Mouse (Mus musculus) left cerebral cortex, adult 11 months (tissue): ENCODE measurements around the gene BC028528.
"Not testable (repeated sequence)": the region's sequence is repeated elsewhere in the genome, so short reads cannot be mapped to it uniquely, and the experiment has no call there.

Experiments
- DNase-seq: peaks from one replicate; pipeline ENCODE4 v3.0.0; 2022; ENCODE audit warnings: low spot score

The BC028528 gene

DNA sequence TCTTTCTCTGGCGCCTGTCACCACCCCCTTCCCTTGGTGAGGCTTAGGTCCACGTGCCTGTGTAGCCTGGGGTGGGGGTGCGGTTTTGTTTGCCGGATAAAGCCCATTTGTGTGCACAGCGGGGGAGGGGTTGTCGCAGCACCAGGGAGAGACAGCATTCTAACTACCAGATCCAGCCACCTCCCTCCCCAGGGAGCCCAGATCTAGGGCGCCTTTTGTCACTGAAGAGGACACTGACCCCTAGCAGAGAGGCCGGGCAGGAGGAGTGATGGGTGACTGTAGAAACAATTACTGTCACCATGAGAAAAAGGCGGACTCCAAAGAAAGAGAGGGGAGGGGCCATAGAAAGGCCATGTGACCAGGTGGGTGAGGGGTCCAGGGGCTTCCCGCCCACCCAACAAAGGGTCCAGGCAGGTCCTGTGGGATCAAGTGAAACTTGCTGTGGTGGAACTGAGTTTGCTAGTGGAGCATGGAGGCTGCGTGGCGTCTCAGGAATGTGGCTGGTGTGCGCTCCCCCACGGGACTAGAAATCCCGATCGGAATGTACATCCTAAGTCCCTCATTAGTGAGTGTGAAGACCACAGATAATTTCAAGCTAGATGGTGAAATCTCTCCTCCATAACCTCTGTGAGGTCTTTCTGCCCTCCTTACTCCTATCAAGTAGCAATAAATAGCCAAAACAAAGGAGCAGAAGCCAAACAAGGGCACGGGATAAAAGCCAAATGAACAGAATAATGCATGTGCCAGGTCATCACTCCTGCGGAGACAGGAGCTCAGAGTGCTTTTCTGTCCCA, 13.5 kb upstream of the BC028528 start:
- DNase-seq, result peak; percentile 81

DNA sequence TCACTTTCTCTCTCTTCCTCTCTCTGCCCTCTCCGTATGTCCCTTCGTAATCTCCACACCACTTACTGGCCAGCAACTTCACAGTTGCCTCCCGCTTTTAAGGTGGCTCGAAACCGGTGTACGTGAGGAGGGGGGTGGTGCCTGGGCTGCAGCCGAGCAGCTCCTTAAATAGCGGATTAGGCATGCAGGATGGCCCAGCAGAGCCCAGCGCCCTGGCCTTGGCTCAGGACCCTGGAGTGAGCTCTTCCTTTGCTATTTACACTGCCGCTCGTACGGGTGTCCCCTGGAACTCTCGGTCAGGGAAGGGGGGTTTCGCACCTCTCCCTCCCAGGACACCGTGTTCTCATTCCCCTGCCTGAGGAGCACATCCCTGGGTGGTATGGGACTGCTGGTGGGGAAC, 12.8 kb upstream of the BC028528 start, which contains the start of gene Car14:
Gene Car14, minus strand, starts transcription at position 124 of the 400 bp plus-strand sequence.
- no peak for DNase-seq

DNA sequence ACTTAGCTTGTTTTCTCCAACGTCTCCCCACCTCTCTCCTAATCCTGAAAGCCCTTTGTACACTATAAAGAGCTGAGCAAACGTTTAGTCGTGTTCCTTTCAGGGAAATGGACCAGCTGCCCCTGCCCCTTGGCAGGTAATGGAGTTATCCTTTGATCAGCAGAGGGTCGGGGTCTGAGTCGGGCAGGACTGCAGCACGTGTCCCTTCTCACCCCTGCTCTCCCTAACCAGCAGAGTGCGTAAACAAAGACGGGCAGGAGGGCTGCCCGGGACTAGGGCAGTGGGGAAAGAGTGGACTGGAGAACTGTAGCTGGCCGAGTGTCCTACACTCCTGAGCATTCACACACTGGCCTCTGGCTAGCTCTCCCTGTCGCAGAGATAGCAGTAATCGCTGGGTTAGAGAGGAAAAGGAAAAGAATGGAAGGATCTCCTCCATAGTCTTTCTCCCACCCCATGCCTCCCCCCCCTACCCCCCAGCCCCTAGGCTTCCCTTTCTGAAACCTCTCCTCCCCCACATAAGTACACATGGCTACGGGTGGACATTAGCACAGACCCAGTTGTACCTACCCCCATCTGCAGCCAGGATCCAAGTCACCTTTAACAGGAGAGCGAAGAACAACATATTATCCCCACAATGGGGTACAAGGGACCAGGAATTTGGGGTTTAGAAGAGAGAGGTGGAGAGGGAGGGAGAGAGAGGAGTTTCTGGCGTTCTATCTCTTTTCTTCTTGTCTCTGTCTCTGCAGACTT, 12.1 kb upstream of the BC028528 start:
- no peak for DNase-seq

DNA sequence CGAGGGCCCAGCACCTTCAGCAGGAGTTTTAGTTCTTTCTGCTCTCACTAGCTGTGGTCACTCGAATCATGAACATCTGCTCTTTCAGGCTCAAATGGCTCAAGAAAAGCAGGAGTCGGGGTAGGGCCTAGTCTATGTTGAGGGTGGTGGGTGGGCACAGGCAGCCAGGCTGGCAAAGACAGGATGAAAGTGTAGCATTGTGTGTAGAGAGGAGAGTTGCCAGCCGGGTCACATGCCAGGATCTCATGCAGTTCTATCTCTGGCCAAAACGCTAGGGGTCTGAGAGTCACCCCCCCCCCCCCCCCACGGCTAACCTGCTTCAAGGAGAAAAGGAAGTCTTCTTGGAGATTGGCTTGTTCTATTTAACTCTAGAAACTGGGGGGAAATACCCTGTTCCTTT, 10.8 kb upstream of the BC028528 start:
- no peak for DNase-seq

DNA sequence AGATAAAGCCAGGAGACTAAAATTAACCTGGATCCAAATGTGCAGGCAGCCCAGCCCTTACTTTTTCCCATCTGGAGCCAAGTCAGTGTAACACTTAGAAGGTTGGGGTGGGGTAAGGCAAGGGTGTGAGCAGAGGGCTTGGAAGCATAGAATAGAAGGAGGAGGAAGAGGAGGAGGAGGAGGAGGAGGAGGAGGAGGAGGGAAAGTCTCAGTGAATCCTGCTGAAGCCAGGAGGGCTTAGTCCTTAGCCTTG, 10.5 kb upstream of the BC028528 start:
- DNase-seq, result no peak

DNA sequence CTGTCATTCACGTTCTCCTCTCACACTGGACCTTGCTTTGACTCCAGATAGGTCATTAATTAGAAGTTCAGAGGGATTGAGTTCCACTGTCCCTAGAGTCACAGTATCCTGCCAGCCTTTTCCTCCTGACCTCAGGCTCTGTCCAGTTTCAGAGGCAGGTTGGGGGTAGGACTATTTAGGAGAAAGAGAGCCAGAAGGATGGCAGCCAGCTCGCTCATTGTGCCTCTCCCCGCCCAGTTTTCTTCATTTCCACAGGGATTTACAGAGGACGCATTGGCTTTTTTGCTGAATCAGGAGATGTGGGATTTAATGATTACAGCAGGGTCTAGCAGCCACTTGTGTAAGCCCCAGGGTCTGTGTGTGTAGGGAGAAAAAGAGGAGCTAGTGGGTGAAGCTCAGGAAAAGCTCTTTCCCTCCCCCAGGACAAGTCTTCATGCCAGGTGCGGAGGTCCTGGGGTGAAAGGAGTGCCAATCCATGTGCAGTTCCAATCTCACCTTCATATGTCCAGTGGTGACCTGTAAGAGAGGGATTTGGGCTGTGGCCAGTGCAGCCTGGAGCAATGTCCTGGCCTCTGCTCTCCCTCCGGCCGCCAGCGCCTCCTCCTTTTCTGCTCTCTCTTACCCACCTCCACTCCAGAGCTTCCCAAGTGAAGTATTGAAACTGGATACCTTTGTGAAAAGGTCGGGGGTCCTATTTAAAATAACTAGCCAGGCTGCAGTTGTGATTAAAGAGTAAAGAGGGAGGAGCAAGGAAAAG, 10.0 kb upstream of the BC028528 start:
- no peak for DNase-seq

DNA sequence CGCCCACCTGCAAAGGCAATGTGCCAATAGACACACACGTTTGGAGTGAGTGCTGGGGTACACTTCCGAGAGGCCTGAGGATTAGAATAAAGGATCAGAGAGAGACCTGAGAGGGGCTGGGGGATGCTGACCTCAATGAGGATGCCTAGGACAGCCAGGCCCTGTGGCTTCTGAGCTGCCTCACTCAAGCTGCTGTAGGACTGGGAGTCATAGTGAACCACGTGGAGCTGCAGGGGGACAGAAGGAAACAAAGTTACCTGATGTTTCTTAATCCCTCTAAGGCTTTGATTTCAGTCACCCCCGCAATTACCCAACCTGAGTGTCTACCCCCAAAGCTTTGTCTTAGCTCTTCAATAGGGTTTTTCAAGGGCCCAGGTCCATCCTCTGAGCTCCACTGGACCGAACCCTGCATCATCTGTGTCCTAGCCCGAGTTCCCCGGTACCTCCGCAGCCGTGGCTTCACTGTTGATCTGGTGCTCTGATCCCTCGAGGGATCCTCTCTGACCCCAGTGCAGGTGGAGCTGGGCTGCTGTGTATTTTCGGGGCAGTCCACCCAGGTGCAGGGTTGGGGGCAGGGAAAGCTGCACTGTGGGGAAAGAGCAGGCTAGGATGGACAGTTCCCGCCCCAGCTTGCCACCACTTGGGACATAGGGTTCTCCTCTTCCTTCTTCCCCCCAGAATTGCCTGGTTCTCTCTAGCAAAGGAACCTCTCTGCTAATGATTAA, 8.2 kb upstream of the BC028528 start:
- DNase-seq, result no peak

DNA sequence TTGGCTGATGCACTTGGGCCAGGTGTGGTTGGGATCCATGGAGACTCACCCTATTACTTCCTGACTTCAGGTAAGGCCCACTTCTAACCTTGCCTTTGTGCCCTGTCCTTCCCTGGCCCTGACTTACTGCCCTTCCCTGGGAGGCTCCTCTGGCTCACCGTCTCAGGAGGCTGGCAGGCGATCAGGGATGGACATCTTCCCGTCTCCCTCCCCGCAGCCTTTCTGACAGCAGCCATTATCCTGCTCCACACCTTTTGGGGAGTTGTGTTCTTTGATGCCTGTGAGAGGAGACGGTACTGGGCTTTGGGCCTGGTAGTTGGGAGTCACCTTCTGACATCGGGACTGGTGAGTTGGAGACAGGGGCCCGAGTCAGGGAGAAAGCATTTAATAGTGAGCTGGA, 3.7 kb upstream of the BC028528 start:
- DNase-seq, result not testable (repeated sequence)

DNA sequence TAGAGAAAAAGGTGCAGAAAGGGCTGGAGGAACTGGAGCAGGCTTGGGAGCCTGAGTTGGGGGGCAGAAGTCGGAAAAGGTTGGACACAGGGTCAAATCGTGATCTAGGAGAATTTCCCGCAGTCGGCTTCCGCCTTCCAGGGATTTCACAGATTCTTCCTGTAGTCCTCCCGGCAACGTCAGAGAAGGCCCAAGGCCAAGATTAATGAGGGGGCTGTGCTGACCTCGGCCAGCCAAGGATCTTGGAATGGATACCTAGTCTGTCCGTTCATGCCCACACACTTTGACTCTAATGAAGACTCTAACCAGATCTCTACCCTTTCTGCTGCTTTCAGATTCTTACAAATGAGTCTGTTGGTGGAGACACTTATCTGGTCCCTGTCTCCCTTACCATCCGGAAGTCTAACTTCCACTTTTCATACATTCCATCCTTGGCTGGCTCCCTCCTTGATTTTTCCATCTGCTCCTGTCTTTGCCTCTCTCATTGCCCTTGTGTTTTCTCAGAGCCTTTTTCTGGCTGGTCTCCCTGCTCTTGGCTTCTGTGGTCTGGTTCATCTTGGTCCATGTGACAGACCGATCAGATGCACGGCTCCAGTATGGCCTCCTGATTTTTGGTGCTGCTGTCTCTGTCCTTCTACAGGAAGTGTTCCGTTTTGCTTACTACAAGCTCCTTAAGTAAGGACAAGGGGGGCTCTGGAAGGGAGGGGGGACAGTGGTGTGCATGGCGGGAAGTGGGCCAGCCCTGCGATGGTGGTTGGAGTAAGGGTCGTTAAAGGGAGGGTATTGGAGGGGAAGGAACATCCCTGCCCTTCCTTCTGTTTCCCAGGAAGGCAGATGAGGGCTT, 2.7 kb upstream of the BC028528 start:
- no peak for DNase-seq

DNA sequence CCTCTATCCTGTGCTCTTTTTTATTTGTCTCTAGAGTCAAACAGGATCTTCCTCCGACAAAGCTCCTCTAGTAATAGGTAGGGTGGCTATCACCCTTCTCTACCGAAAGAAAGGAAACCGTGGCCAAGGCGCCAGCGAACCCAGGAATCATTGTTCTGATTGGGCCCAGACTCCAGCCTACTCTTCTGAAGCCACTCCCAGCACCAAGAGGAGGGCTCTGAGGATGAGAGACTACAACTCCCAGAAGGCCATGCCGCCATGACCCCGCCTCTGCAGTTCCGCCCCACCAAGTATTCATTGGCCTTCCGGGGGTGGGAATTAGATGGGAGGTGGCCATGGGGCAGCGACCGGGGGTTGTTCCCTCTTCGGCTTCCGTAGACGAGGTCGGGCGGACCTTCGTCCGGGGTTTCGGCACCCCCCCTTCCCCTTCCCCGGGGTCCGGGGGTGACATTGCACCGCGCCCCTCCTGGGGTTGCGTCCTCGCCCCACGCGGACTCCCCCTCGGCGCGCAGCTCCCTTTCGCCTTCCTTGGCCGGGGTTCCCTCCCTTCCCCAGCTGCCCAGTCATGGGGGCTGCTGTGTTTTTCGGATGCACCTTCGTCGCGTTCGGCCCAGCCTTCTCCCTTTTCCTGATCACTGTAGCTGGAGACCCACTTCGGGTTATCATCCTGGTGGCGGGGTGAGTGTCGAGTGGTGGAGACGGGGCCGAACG, 2.0 kb upstream of the BC028528 start, which contains the start of gene Aph1a:
Gene Aph1a, plus strand, starts transcription at position 364 of the 711 bp plus-strand sequence.
- peak; percentile 95 for DNase-seq

DNA sequence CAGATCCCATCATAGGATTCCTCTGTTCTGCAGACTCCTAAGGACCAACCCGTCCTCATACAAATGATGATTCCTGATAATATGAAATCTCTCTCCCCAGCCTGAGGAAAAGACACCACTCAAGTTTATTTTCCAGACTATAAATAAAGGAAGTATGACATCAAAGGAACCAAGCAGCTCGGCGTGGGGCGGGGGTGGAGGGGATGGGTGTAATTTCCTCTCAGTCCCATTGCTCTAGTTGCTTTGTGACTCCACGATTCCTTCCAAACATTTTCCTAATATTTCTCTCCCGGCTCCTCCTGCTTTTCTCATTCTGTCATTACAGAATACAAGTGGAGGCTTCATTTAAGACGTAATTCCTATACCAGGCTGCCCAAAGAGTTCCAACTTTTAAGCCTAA, 1.3 kb upstream of the BC028528 start:
- no peak for DNase-seq

DNA sequence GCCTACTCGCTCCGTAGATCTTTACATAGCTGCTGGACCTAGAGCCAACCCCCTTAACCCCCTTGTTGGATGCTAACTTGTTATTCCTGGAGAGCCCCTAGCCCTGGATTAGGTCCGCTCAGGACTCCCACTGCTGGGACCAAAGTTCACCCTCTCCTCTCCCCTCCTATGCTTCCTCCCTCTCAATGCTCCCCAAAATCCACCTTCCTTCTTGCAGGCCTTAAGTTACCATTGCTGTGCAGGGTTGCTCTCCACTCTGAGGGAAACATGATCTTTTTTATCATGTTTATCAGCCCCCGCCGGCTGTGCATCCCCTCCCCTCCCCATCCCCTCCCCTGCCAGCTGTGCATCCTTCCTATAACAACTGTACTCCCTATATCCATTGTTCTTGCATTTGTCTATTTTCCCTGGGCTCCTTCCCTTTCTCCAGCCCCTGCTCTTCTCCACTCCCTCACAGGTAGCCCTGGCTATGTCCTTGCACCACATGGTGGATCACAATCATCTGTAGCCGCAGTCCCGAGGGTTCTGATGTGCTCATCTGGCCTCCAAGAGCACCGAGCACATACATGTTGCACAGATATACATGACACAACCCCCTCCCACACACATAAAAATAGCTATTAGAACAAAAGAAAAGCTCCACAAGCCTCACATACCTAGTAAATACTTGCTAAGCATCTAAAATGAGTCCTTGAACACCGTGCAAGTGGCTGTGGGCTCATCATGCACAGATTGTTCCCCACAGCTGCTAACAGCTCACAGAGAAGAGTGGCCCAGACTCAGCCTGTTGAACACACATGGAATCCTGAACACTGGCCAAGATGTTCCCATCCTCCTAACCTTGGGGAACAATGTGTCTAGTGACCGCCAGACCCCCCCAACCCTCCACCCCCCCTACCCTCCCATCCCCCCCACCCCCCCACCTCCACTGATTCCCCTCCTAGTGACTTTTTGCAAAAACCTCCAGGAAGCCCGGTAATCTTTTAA, 554 bp upstream of the BC028528 start:
- no peak for DNase-seq

DNA sequence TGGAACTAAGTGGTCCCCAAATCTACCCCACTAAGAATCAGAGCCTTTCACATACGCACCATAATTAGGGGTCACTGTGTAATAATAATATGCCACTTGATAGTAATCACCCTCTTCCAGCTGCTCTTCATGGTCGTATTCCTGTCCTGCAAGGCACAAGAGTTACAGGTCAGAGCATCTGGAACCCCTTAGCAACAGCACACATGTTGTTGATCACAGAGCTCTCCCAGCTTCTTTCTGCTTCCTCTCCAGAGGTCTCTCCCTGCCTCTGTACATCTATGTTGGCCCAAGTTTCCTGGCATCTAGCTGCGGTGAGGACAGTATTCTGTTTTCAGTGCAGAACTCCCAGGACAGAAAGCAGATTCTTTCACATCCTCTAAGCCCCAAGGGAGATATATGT, 2.1 kb downstream of the BC028528 start:
- DNase-seq, result no peak

DNA sequence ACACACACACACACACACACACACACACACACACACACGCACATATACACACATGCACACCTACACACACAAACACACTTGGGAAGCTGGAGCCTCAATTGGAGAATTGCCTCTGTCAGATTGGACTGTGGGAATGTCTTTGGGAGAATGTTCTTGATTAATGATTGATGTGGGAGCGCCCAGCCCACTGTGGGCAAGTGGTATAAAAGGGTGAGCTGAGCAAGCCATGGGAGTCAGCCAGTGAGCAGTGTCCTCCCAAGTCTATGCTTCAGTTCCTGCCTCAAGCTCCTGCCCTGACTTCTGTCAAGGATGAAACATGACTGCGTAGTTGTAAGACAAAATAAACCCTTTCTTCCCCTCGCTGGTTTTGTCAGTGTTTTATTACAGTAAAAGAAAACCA, 4.2 kb downstream of the BC028528 start:
- DNase-seq, result no peak

DNA sequence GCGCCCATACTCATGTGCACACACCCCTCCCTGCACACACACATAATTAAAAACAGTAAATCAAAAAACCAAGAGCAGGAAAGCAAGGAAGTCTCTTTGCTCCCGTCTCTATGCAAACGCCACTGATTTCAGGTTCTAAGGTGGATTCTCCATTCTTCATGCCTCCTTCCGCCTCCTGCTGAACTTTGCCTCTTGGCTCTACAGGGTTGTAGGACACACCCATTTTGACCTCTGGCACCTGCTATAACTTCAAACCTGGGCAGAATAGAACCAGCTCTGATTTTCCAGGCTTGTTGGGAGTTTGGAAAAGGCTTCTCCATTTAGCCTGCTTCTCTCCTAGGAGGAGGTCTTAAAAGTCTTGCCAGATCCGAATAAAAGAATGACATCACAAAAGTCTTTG, 7.4 kb downstream of the BC028528 start:
- DNase-seq, result no peak

DNA sequence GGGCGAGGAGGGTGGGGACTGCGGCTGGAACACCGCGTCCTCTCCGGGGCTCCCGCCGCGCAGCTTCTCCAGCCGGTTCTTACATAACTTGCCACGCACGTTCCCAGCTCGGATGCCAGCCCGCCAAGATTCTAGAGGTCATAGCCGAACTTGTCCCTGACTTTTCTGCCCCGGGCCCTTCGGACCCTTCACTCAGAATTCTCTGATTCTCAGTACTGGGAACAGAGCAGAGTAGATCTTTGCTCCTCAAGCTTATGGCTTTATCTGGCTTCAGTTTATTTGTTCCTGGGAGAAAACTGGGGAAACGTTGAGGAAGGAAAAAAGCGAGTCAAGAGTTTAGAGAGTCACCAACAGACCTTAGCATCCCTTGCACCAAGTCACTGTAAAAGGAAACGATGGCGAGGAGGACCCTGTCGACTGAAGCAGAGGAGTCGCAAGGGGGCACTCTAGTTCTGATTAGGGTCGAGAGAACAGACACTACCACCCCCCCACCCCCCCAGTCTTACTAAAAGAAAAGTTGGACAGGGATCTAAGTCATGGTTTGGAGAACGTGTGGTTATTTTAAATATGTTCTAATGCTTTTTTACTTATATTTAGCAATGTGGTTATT, 8.9 kb downstream of the BC028528 start:
- DNase-seq, result peak; percentile 73

DNA sequence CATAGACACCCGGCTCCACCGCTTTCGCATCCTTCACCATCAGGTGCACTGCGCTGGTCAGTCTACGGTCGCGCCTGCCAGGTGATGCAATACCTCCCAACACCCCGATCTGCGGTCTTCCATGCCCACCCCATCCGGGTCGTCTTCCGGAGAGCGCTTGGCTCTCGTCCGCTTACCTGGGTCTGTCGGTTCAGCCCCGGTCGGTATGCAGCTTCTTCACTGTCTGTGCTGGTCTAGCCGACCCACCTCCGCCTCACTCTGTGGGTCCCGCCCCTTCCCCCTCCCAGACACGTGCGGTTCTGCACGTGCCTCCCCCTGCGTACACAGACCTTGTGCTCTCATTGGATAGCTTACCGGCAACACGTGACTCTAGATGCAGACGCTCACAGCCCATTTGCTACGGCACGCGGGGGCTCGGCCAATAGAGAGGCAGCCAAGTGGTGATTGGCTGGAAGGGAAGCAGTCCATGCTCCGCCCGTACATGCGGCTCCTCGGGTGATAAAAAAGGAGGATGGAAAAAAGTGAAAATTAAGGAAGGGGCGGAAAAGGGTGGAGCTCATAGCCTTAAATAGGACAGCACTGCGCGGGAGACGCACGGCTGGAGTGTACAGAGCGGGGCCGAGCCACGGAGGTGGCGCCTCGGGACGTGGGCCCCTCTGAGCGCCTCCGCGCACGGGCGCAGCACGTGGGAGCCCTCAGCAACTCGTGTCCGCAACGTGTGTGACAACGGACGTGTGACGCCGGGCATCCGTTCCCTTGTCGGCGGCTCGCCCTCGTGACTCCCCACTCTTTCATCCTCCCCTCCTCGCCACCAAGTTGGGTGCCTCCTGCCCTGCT, 9.6 kb downstream of the BC028528 start, which contains the start of gene Ciart:
Gene Ciart, minus strand, starts transcription at position 273 of the 837 bp plus-strand sequence.
- peak; percentile 98 for DNase-seq

DNA sequence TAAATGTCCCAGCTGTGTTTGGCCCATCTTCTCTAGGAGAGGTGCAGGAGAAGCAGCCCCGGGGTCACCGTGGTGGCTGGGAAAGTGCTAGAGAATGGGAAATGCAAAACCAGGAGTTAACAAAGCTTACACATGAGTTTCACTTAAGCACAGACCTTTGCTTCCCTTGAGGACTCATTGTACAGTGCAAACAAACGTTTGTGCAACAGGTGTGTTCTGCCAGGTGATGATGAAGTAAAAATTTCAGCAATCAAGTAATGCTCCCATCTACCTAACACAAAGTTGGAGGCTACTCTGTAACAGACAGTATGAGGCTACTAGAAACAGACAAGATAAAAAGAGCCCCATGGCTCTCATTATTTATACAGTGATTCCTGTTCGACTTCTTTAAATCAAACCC, 12.7 kb downstream of the BC028528 start:
- DNase-seq, result no peak
